Mouse (Mus musculus) liver, adult 2 months (tissue): ENCODE measurements around the gene Porcn.

ENCODE experiments used
- CTCF ChIP-seq: fragments of 200-500 bp; IDR thresholded peaks from 2 replicates; pipeline ENCODE4 v1.5.1; 2011; ENCODE audit warnings: low read depth, low read length, control low read depth
- POLR2A ChIP-seq: fragments of 200-500 bp; IDR thresholded peaks from 2 replicates; pipeline ENCODE4 v1.6.1; 2011; ENCODE audit warnings: low read length, control low read depth; ENCODE audit not compliant: insufficient read depth; ENCODE audit errors: extremely low read depth

DNA sequence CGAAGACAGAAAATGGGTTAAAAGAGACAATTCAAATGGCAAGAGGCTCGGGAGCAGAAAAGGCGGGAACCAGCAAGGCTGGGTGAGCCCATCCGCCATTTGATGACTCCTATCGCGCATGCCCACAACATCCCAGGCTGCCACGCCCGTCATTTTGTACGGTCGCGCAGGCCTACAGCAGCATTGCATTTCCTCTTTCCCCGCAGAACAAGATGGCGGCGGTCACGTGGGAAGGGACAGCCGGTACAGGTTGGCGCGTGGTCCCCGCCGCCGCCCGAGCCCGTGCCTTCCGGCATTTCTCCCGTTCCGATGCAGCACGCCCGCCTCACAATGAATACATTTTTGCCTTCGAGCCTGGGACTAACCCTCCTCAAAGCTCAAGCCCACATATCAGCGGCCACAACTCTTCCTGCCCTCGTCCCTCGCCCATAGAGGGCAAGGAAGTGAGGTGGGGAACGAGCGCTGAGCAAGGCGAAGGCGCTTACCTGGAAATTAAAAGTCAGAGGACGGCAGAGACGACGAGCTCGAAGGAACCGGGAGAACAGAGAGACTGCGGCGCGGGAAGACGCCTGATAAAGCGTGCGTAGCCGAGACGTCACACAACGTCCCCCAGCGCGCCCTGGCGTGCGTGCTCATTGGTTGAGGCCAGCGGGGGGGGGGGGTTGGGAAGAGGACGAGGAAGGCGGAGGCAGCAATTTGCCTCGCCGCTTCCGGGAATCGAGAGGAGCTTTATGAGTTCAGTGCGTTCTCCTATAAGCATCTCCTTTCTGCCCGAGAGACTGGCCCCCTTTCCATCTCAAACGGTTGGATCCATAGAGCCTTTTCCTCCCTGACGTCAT, 61.0 kb downstream of the Porcn start, which contains the start of gene Rbm3:
- TF ChIP-seq CTCF (no peak), POLR2A (peak; percentile 71)
